ENCODE assay signal across 14 mouse cellular contexts in genomic region chr5:89278309-89278708, GRCm38 (mm10).
DNase-seq lines count a peak whose midpoint lies in the region; ATAC-seq lines count a peak whose summit lies in the region.
"Had no signal": no experiment of that assay in that cellular context is flagged by ENCODE, and none has a peak within 500 bp of the region (broad histone marks: within the 10 kb centered on the region; RNA-seq: fewer than 3 reads in every experiment).

No protein-coding gene starts in this region.

- H3K27me3 ChIP-seq in liver, embryonic 13.5 days = no peaks in the 10 kb centered on the region
- H3K27me3 ChIP-seq: forebrain, embryonic 12.5 days; limb, embryonic 12.5 days had no signal

- no peaks in the 10 kb centered on the region for H3K4me1 ChIP-seq in liver, embryonic 13.5 days (replicated peaks)
- H3K4me1 ChIP-seq: forebrain, embryonic 12.5 days; limb, embryonic 12.5 days had no signal

- peak; percentile 4 for DNase-seq in 3T3-L1 (ENCODE audit: low read depth, low spot score)
- peak; percentile 21 for DNase-seq in Muller cell, postnatal 12 days (ENCODE audit: inconsistent ontology term)
- no peak for DNase-seq in liver, embryonic 13.5 days
- DNase-seq in lung, postnatal 36 days = peak; percentile 57
- no peak for DNase-seq in gastrocnemius, postnatal 14 days
- no peak for DNase-seq in right cerebral cortex, adult 2 months (ENCODE audit: low spot score in 2 of 2)
- DNase-seq in heart, postnatal 36 days = no peak
- DNase-seq: adrenal gland, postnatal 25 days; cerebellum, adult 9-10 months; heart, adult 11 months; right cerebral cortex, postnatal 25 days had no signal

- no peak overlapping the region for H3K9ac ChIP-seq in liver, embryonic 13.5 days
- H3K9ac ChIP-seq: forebrain, embryonic 12.5 days; limb, embryonic 12.5 days had no signal

- H3K27ac ChIP-seq in liver, embryonic 13.5 days = no peak overlapping the region
- H3K27ac ChIP-seq: forebrain, embryonic 12.5 days; left cerebral cortex, adult 2 months; limb, embryonic 12.5 days had no signal

- H3K4me2 ChIP-seq in liver, embryonic 13.5 days = no peak overlapping the region
- H3K4me2 ChIP-seq: forebrain, embryonic 12.5 days; limb, embryonic 12.5 days had no signal

- no peak overlapping the region for H3K4me3 ChIP-seq in liver, embryonic 13.5 days (replicated peaks)
- H3K4me3 ChIP-seq: forebrain, embryonic 12.5 days; left cerebral cortex, adult 2 months; limb, embryonic 12.5 days had no signal

- intact Hi-C loops in gastrocnemius, postnatal 14 days (cut with DNase I; ENCODE audit: low total_unique reads) = no loop called here
- intact Hi-C loops in heart, postnatal 36 days (cut with DNase I) = no loop called here

- ATAC-seq in liver, embryonic 13.5 days (ENCODE audit: low read depth) = peak; percentile 50; the same call in 1 of the 2 replicates

- no peaks in the 10 kb centered on the region for H3K9me3 ChIP-seq in liver, embryonic 13.5 days (replicated peaks)
- H3K9me3 ChIP-seq: forebrain, embryonic 12.5 days; limb, embryonic 12.5 days had no signal

- H3K36me3 ChIP-seq in liver, embryonic 13.5 days = no peaks in the 10 kb centered on the region
- H3K36me3 ChIP-seq: forebrain, embryonic 12.5 days; limb, embryonic 12.5 days had no signal

Comparison
In these comparisons a context has a peak if more than half of its experiments do, and no peak if none do; other contexts are left out.
1. DNase-seq: peak in 3T3-L1 (single experiment), Muller cell, postnatal 12 days (single experiment) and lung, postnatal 36 days (single experiment); none in liver, embryonic 13.5 days (single experiment), gastrocnemius, postnatal 14 days (single experiment), right cerebral cortex, adult 2 months (0 of 2) and heart, postnatal 36 days (0 of 2).